Mouse (Mus musculus) lung, postnatal 0 days (tissue): ENCODE results near the gene Prkg2. TPM values are rescaled to one million over a fixed set of nuclear protein-coding genes. Genes with fewer than 3 reads are reported as not detected.

Experiments
- ATAC-seq: fragments of 200-750 bp; cut with Nextera tagmentation; 2 replicates; pipeline ENCODE4 v1.8.0; 2017; ENCODE audit warnings: moderate library complexity
- DNase-seq: peaks from one replicate; pipeline ENCODE4 v3.0.0-alpha.2; 2016; ENCODE audit warnings: low spot score
- H3K27ac ChIP-seq: fragments of 300-500 bp; sonication (generic); 2 replicates; pipeline ENCODE4 v1.5.1; 2014; ENCODE audit warnings: antibody characterized with exemption, mild to moderate bottlenecking, low read length, mixed read lengths
- H3K27me3 ChIP-seq: fragments of 300-500 bp; sonication (generic); replicated peaks from 2 replicates; pipeline ENCODE4 v1.6.1; 2014; ENCODE audit warnings: low read length, mixed read lengths; ENCODE audit not compliant: insufficient read depth
- H3K36me3 ChIP-seq: fragments of 300-500 bp; sonication (generic); 2 replicates; pipeline ENCODE4 v1.6.1; 2014; ENCODE audit warnings: low read length, mixed read lengths; ENCODE audit not compliant: insufficient read depth
- H3K4me1 ChIP-seq: fragments of 300-500 bp; sonication (generic); 2 replicates; pipeline ENCODE4 v1.6.1; 2014; ENCODE audit warnings: antibody characterized with exemption, low read depth, low read length, mixed read lengths; ENCODE audit not compliant: insufficient read depth
- H3K4me2 ChIP-seq: fragments of 300-500 bp; sonication (generic); replicated peaks from 2 replicates; pipeline ENCODE4 v1.6.1; 2014; ENCODE audit warnings: low read depth, mild to moderate bottlenecking, low read length, moderate library complexity, mixed read lengths
- H3K4me3 ChIP-seq: fragments of 300-500 bp; sonication (generic); 2 replicates; pipeline ENCODE4 v1.5.1; 2014; ENCODE audit warnings: low read depth, low read length
- H3K9ac ChIP-seq: fragments of 300-500 bp; sonication (generic); replicated peaks from 2 replicates; pipeline ENCODE4 v1.6.1; 2014; ENCODE audit warnings: low read depth, mild to moderate bottlenecking
- H3K9me3 ChIP-seq: fragments of 300-500 bp; sonication (generic); 2 replicates; pipeline ENCODE4 v1.6.1; 2016; ENCODE audit warnings: low read length, mixed read lengths
- CTCF ChIP-seq: IDR thresholded peaks from 2 replicates; pipeline ENCODE4 v1.5.1; 2016; ENCODE audit warnings: antibody characterized with exemption, mild to moderate bottlenecking
- EP300 ChIP-seq: IDR thresholded peaks from 2 replicates; pipeline ENCODE4 v1.6.1; 2016; ENCODE audit warnings: antibody characterized with exemption, mild to moderate bottlenecking, control low read depth
- WGBS: fragments of 180-500 bp; shearing (Covaris S2); extraction: QIAGEN DNeasy Blood & Tissue Kit; methylation state at CpG from one replicate; pipeline ENCODE4 v1.1.7; 2014; 5-methylcytosine and 5-hydroxymethylcytosine counted together
- polyA plus RNA-seq: library from polyadenylated mRNA; unstranded; fragments of >200 nt; fragmentation: Nextera tagmentation; extraction: Ambion mirVana; gene quantifications from 2 replicates; pipeline ENCODE4 v1.2.1, GENCODE M21; 2015

Prkg2 gene
- polyA plus RNA-seq, 1 experiment from 2014 or later, result 9.2 TPM

DNA sequence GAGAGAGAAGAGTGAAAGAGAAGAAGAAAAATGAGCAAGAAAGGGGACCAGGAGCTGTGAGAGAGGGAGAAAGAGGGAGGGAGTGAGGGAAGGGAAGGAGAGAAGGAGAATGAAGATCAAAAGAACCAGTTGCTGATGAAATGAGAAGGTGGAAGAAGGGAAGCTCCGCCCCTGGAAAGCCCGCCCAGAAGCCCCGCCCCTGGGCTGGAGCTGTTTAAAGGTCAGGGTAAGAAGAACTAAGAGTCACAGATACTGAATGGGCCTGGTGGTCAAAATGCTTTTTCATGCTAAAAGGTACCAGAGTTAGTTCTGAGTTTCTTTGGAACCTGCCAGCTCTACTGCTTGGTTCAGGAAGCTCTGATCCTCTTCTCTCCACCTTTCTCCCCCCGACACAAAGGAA is 51.1 kb downstream of the Prkg2 start:
- DNase-seq (no peak), ATAC-seq (no peak)
- TF ChIP-seq EP300 (no peak), CTCF (no peak)
- no peaks in the 10 kb centered on the region for H3K27me3 ChIP-seq
- H3K27ac ChIP-seq, result no peak overlapping the region
- no peak overlapping the region for H3K4me2 ChIP-seq
- no peak overlapping the region for H3K4me3 ChIP-seq
- H3K36me3 ChIP-seq, result no peaks in the 10 kb centered on the region
- no peaks in the 10 kb centered on the region for H3K9me3 ChIP-seq
- WGBS, result 24% methylated on average over 4 of the region's 4 CpGs
- no peak overlapping the region for H3K9ac ChIP-seq
- H3K4me1 ChIP-seq, result no peaks in the 10 kb centered on the region

DNA sequence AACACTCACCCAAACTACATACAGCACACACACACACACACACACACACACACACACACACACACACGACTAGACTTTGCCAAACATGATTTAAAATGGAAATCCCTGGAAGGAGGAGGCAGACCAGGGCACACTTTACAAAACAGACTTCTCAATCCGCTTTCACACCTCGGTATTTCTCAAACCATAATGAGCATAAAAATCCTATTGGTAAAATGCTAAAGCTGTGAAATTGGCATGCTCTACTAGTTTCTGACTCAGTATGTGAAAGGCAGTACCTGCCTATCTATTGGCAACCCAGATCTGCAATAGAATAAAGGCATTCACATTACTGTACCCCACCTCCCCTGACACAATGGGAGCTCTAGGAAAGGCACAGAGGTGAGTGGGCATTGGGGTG is 52.1 kb downstream of the Prkg2 start:
- Histone ChIP-seq H3K9ac (no peak overlapping the region), H3K36me3 (no peaks in the 10 kb centered on the region), H3K4me2 (no peak overlapping the region), H3K4me1 (no peaks in the 10 kb centered on the region), H3K9me3 (no peaks in the 10 kb centered on the region), H3K27ac (no peak overlapping the region), H3K27me3 (no peaks in the 10 kb centered on the region), H3K4me3 (no peak overlapping the region)
- ATAC-seq, result no peak
- no peak for DNase-seq
- no peak for TF ChIP-seq CTCF
- no peak for TF ChIP-seq EP300
- WGBS, result 82% methylated on average over 3 of the region's 3 CpGs

DNA sequence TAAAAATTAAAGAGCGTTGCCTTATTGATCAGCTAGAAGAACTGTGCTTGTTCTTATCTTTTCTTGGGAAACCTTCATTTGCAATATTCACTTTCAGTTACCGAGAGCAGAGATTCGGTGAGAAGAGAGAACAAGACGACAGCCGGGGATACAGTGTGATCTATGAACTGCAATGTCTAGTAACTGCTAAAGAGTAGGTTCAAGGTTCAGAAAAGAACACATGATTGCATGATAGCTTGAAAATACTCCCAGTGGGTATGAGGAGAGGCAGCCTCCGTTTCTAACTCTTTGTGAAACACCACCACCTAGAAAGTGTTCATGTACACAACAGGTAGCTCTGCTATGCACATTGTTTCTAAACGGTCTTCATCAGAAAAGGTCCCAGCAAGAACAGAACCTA is 55.8 kb downstream of the Prkg2 start:
- DNase-seq (no peak), ATAC-seq (no peak)
- Histone ChIP-seq H3K36me3 (no peaks in the 10 kb centered on the region), H3K27me3 (no peaks in the 10 kb centered on the region), H3K4me3 (no peak overlapping the region), H3K4me1 (no peaks in the 10 kb centered on the region), H3K9me3 (no peaks in the 10 kb centered on the region), H3K9ac (no peak overlapping the region), H3K27ac (no peak overlapping the region), H3K4me2 (no peak overlapping the region)
- 78% methylated on average over 7 of the region's 7 CpGs for WGBS
- no peak for TF ChIP-seq CTCF
- TF ChIP-seq EP300, result no peak

DNA sequence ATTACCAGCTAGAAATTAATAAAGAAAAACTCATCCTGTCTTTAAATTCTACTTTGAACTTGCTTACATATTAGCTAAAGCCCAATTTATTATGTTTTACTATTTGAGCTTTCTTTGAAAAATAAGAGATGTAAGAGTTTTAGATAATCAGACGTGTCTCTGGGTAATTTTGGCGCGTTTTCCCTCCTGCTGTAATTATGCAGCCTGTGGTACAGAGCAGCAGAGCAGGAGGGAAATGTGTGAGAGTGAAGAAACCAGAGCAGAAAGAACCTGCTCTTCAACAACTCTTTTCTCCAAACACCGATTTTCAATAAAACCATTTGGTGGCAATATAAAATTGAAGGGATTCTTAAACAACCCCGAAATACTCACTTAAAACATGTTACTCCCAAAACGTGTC is 58.8 kb downstream of the Prkg2 start:
- no peak for ATAC-seq
- TF ChIP-seq EP300, result no peak
- no peak for TF ChIP-seq CTCF
- no peaks in the 10 kb centered on the region for H3K9me3 ChIP-seq
- 76% methylated on average over 6 of the region's 6 CpGs for WGBS
- H3K4me3 ChIP-seq, result no peak overlapping the region
- H3K9ac ChIP-seq, result no peak overlapping the region
- H3K4me1 ChIP-seq, result no peaks in the 10 kb centered on the region
- no peak overlapping the region for H3K27ac ChIP-seq
- H3K27me3 ChIP-seq, result no peaks in the 10 kb centered on the region
- H3K4me2 ChIP-seq, result no peak overlapping the region
- DNase-seq, result no peak
- H3K36me3 ChIP-seq, result no peaks in the 10 kb centered on the region

DNA sequence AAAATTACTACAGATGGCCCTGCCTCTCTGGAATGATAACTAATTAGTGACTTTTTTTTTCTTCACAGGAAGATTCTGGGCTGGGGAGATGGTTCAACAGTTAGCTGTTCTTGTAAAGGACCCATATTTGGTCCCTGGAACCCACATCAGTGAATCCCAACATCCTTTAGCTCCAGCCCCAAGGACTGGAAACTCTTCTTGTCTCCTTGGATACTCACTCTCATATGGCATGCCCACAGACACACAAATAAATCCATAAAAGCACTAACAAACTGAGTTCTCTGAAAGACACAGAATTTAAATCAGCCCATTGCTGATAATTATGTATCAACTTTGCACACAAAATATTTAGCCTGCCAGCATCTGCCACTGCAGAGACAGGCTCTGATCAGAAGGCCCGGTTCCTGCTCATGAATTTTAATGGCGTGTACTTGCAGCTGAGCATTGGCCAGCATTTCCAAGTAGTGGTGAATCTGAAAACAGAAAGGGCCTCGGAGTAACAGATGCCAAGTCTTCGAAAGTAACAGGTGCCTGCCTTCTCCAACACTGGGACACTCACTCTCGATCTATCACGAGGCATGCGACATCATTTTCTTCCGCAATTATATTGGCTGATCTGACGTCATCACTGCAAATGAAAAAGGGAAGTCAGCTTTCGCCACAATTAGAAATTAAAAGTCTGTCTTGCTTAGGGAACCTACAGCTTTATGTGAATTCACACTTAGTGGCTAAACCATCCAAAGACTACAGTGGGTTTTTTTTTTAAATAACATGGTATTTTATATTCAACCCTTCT is 61.1 kb downstream of the Prkg2 start:
- no peak overlapping the region for H3K27ac ChIP-seq
- H3K9me3 ChIP-seq, result no peaks in the 10 kb centered on the region
- ATAC-seq (no peak), DNase-seq (no peak)
- H3K9ac ChIP-seq, result no peak overlapping the region
- no peaks in the 10 kb centered on the region for H3K4me1 ChIP-seq
- H3K36me3 ChIP-seq, result no peaks in the 10 kb centered on the region
- no peak overlapping the region for H3K4me3 ChIP-seq
- 81% methylated on average over 10 of the region's 10 CpGs for WGBS
- H3K4me2 ChIP-seq, result no peak overlapping the region
- no peak for TF ChIP-seq CTCF
- no peak for TF ChIP-seq EP300
- H3K27me3 ChIP-seq, result no peaks in the 10 kb centered on the region

DNA sequence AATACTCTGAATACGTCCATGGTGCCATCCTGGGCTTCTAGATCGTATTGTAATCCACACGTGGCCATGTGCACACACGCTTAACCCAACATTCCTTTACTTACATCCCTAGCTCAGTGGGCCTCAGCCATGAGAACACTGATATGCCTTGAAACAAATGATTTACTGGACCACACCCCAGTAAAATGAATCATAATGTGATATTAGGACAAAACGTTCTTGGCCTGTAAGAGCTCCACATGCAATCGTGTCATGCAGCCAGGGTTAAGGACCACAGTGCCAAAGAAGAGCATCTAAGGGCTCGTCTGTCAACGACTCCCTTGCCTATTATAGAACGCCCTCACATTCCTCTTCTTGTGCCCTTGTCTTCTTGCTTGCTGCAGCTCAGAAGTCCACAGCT is 70.5 kb downstream of the Prkg2 start:
- no peaks in the 10 kb centered on the region for H3K4me1 ChIP-seq
- no peaks in the 10 kb centered on the region for H3K36me3 ChIP-seq
- no peak overlapping the region for H3K9ac ChIP-seq
- H3K9me3 ChIP-seq, result no peaks in the 10 kb centered on the region
- DNase-seq (peak; percentile 19), ATAC-seq (no peak)
- WGBS, result 72% methylated on average over 9 of the region's 9 CpGs
- no peak overlapping the region for H3K4me2 ChIP-seq
- TF ChIP-seq EP300 (no peak), CTCF (no peak)
- H3K27me3 ChIP-seq, result no peaks in the 10 kb centered on the region
- H3K4me3 ChIP-seq, result no peak overlapping the region
- no peak overlapping the region for H3K27ac ChIP-seq
